ENCODE assay signal across 12 mouse cellular contexts in the genomic region with DNA sequence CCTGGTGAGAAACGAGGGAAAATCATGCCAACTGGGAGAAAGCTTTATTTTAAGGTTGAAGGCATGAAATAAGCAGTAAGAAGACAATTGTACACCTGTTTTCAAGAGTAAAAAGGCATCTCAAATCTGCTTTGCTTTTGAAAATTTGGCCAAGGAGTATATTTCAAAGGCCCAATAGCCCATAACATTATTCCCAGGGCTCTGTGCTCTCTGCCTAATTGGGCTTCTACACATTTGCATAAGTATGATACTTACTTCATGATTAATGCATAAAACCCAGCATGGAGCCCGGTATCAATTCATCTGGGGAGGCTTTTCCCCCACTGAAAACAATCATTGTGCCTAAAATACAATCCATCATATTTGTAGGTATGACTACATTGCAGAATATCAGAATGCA.
"Had no signal": no experiment of that assay in that cellular context is flagged by ENCODE, and none has a peak within 500 bp of the region (broad histone marks: within the 10 kb centered on the region; RNA-seq: fewer than 3 reads in every experiment).

No protein-coding gene starts in this region.

- H3K27me3 ChIP-seq: kidney, embryonic 15.5 days; limb, embryonic 13.5 days; neural tube, embryonic 13.5 days had no signal

- H3K4me1 ChIP-seq: kidney, embryonic 15.5 days; limb, embryonic 13.5 days had no signal

- DNase-seq: kidney, postnatal 14 days; left cerebral cortex, postnatal 4 days; lung, adult 18-20 months; retina, postnatal 1 day; right cerebral cortex, postnatal 4 days; spleen, adult 18-20 months; thymus, adult 18-20 months; thymus, postnatal 14 days had no signal

- H3K4me2 ChIP-seq: kidney, embryonic 15.5 days; limb, embryonic 13.5 days; neural tube, embryonic 13.5 days had no signal

- H3K36me3 ChIP-seq: kidney, embryonic 15.5 days; limb, embryonic 13.5 days; neural tube, embryonic 13.5 days had no signal

- H3K9me3 ChIP-seq: kidney, embryonic 15.5 days; limb, embryonic 13.5 days; neural tube, embryonic 13.5 days had no signal

- H3K9ac ChIP-seq: kidney, embryonic 15.5 days; limb, embryonic 13.5 days; liver, embryonic 14.5 days; neural tube, embryonic 13.5 days had no signal

- H3K4me3 ChIP-seq: kidney, embryonic 15.5 days; limb, embryonic 13.5 days; neural tube, embryonic 13.5 days had no signal

- H3K27ac ChIP-seq: kidney, embryonic 15.5 days; limb, embryonic 13.5 days; liver, embryonic 14.5 days; neural tube, embryonic 13.5 days had no signal
